In genomic region chr9:80086272-80086966, GRCm38 (mm10) we compare ENCODE assay signal across 8 mouse cellular contexts. TPM values are rescaled to one million over a fixed set of nuclear protein-coding genes. Genes with fewer than 3 reads are reported as not detected.
DNase-seq lines count a peak whose midpoint lies in the region; ATAC-seq and TF ChIP-seq lines count a peak whose summit lies in the region.
"Not testable (repeated sequence)": the region's sequence is repeated elsewhere in the genome, so short reads cannot be mapped to it uniquely, and the experiment has no call there.

No protein-coding gene starts in this region.

- not testable (repeated sequence) for H3K36me3 ChIP-seq in MEL (ENCODE audit: control insufficient read depth in 1 of 2, insufficient read depth in 2 of 2, low read length in 2 of 2); heart, embryonic 16.5 days (ENCODE audit: control insufficient read depth, insufficient read depth); intestine, postnatal 0 days (ENCODE audit: control insufficient read depth, insufficient read depth); liver, embryonic 14.5 days (replicated peaks; ENCODE audit: control insufficient read depth, insufficient read depth, low read depth); lung, embryonic 15.5 days; splenic B cell, adult 2 months (ENCODE audit: control insufficient read depth, insufficient read depth, low read length, poor library complexity, severe bottlenecking)

- H3K79me2 ChIP-seq in MEL (ENCODE audit: control insufficient read depth, insufficient read depth, low read length, poor library complexity), result peaks cover 46% of the 10 kb centered on the region

- TF ChIP-seq EP300 in MEL (IDR thresholded peaks at IDR 0.05; ENCODE audit: low read depth in 1 of 2, low read length in 2 of 2), result peak; percentile 76 to 81
- not testable (repeated sequence) for TF ChIP-seq EP300 in liver, embryonic 14.5 days (IDR thresholded peaks at IDR 0.05; ENCODE audit: low read depth)

- peak overlapping the region; percentile 66 for H3K27ac ChIP-seq in MEL (ENCODE audit: control insufficient read depth, low read depth, low read length)
- not testable (repeated sequence) for H3K27ac ChIP-seq in heart, embryonic 16.5 days (ENCODE audit: low read length); intestine, postnatal 0 days (ENCODE audit: low read depth, low read length); liver, embryonic 14.5 days
- H3K27ac ChIP-seq in lung, embryonic 15.5 days, result peak overlapping the region; percentile 79; the same call in 1 of the 2 replicates

- not testable (repeated sequence) for H3K4me3 ChIP-seq in MEL (ENCODE audit: control insufficient read depth in 1 of 2, insufficient read depth in 1 of 2, low read depth in 2 of 2, low read length in 2 of 2); heart, embryonic 16.5 days (ENCODE audit: low read length); intestine, postnatal 0 days (ENCODE audit: low read depth, low read length); liver, embryonic 14.5 days (ENCODE audit: insufficient read depth in 1 of 2, low read depth in 2 of 2, low read length in 2 of 2); lung, embryonic 15.5 days

- H3K9me3 ChIP-seq in MEL (replicated peaks; ENCODE audit: insufficient read depth, low read length); heart, embryonic 16.5 days (replicated peaks; ENCODE audit: control insufficient read depth, low read length); intestine, postnatal 0 days (ENCODE audit: control insufficient read depth); liver, embryonic 14.5 days (ENCODE audit: control insufficient read depth, low read length); lung, embryonic 15.5 days: not testable (repeated sequence)

- not testable (repeated sequence) for TF ChIP-seq POLR2A in MEL (IDR thresholded peaks at IDR 0.05; ENCODE audit: control insufficient read depth in 1 of 2, insufficient read depth in 1 of 2, low read depth in 1 of 2, low read length in 2 of 2, poor library complexity in 1 of 2)

- WGBS in heart, embryonic 16.5 days, result 63% methylated on average over 5 of the region's 6 CpGs
- WGBS in intestine, postnatal 0 days, result 51% methylated on average over 5 of the region's 6 CpGs
- 8% methylated on average over 5 of the region's 6 CpGs for WGBS in liver, embryonic 14.5 days (ENCODE audit: insufficient replicate concordance)
- WGBS in lung, embryonic 15.5 days, result 80% methylated on average over 6 of the region's 6 CpGs

- TF ChIP-seq CTCF in MEL (IDR thresholded peaks at IDR 0.05 in 2 of 3, conservative IDR thresholded peaks at IDR 0.05 in 1 of 3; ENCODE audit: control insufficient read depth in 1 of 3, insufficient read depth in 1 of 3, low read depth in 2 of 3, low read length in 3 of 3, poor library complexity in 1 of 3, severe bottlenecking in 1 of 3); intestine, postnatal 0 days (IDR thresholded peaks at IDR 0.05; ENCODE audit: low read depth); liver, embryonic 14.5 days (IDR thresholded peaks at IDR 0.05; ENCODE audit: low read depth): not testable (repeated sequence)

- not testable (repeated sequence) for H3K9ac ChIP-seq in MEL (ENCODE audit: control insufficient read depth, low read depth, low read length, poor library complexity, severe bottlenecking); heart, embryonic 16.5 days (ENCODE audit: low read length); intestine, postnatal 0 days (ENCODE audit: low read depth, low read length); liver, embryonic 14.5 days (replicated peaks); lung, embryonic 15.5 days

- not testable (repeated sequence) for H3K4me2 ChIP-seq in heart, embryonic 16.5 days (ENCODE audit: low read depth, low read length); intestine, postnatal 0 days (replicated peaks; ENCODE audit: low read depth); liver, embryonic 14.5 days (ENCODE audit: low read depth); lung, embryonic 15.5 days

- not testable (repeated sequence) for TF ChIP-seq RAD21 in MEL (IDR thresholded peaks at IDR 0.05; ENCODE audit: low read depth, low read length)

- H3K4me1 ChIP-seq in MEL (ENCODE audit: control insufficient read depth in 1 of 2, insufficient read depth in 2 of 2, low read length in 2 of 2), result not testable (repeated sequence)
- peaks cover 44% of the 10 kb centered on the region for H3K4me1 ChIP-seq in heart, embryonic 16.5 days (ENCODE audit: control insufficient read depth, insufficient read depth, low read length)
- peaks cover 13% of the 10 kb centered on the region; the same call in 1 of the 2 replicates for H3K4me1 ChIP-seq in intestine, postnatal 0 days (replicated peaks; ENCODE audit: control insufficient read depth, insufficient read depth, low read length)
- peaks cover 8 to 26% of the 10 kb centered on the region in 2 experiments for H3K4me1 ChIP-seq in liver, embryonic 14.5 days (replicated peaks; ENCODE audit: control insufficient read depth in 2 of 2, insufficient read depth in 2 of 2, low read length in 1 of 2)
- H3K4me1 ChIP-seq in lung, embryonic 15.5 days, result peaks cover 50% of the 10 kb centered on the region

- H3K27me3 ChIP-seq in MEL (ENCODE audit: control insufficient read depth in 1 of 2, insufficient read depth in 2 of 2, low read length in 2 of 2); heart, embryonic 16.5 days (ENCODE audit: control insufficient read depth, insufficient read depth, low read length); intestine, postnatal 0 days (replicated peaks; ENCODE audit: control insufficient read depth, insufficient read depth, low read length); liver, embryonic 14.5 days (ENCODE audit: control insufficient read depth, insufficient read depth, low read length); lung, embryonic 15.5 days; splenic B cell, adult 2 months (ENCODE audit: control insufficient read depth, insufficient read depth, low read length, poor library complexity, severe bottlenecking): not testable (repeated sequence)

- peak; percentile 32; the same call in 1 of the 2 replicates for ATAC-seq in heart, embryonic 16.5 days (replicated peaks; ENCODE audit: extremely low read depth, insufficient read depth, low FRiP score)
- 0 out of 2 replicates have a peak, but pooled peaks have one; percentile 33 for ATAC-seq in intestine, postnatal 0 days
- ATAC-seq in liver, embryonic 14.5 days (ENCODE audit: insufficient read depth), result peak; percentile 65
- ATAC-seq in lung, embryonic 15.5 days (ENCODE audit: borderline replicate concordance, extremely low read depth, low FRiP score, low TSS enrichment), result not testable (repeated sequence)

- DNase-seq in 416B (ENCODE audit: low read depth) (peak; percentile 75), MEL (ENCODE audit: low read depth, low spot score) (peak; percentile 89)
- DNase-seq in c-Kit-positive CD71-positive TER-119-negative erythroid progenitor cells, embryonic 14.5 days (ENCODE audit: low read depth), result peak; percentile 34
- DNase-seq in liver, embryonic 14.5 days (ENCODE audit: low read depth in 3 of 3, low spot score in 3 of 3), result peak in 2 of 3 experiments; percentile 27 to 32
- DNase-seq in splenic B cell, adult 2 months (ENCODE audit: low read depth, low spot score), result peak; percentile 42

TF ChIP-seq in MEL, 35 proteins besides CTCF, POLR2A, EP300 and RAD21:
- TF ChIP-seq SIN3A (IDR thresholded peaks at IDR 0.05; ENCODE audit: low read length), result peak; percentile 45; the same call in 1 of the 2 replicates
- TF ChIP-seq BHLHE40 (IDR thresholded peaks at IDR 0.05; ENCODE audit: borderline replicate concordance, low read depth, low read length), result 0 out of 2 replicates have a peak, but pooled peaks have one; percentile 32
- peak; percentile 62 for TF ChIP-seq ETS1 (IDR thresholded peaks at IDR 0.05; ENCODE audit: low read depth, low read length)
- TF ChIP-seq RCOR1 (IDR thresholded peaks at IDR 0.05; ENCODE audit: low read depth, low read length), result peak; percentile 62
- TF ChIP-seq MYC (IDR thresholded peaks at IDR 0.05; ENCODE audit: low read depth, low read length), result 0 out of 2 replicates have a peak, but pooled peaks have one; percentile 37
- peak; percentile 94 for TF ChIP-seq TBP (IDR thresholded peaks at IDR 0.05; ENCODE audit: low read depth, low read length)
- peak; percentile 75 for TF ChIP-seq GATA1 (IDR thresholded peaks at IDR 0.05; ENCODE audit: low read depth, low read length)
- TF ChIP-seq ZNF384 (IDR thresholded peaks at IDR 0.05; ENCODE audit: low read depth, low read length), result peak; percentile 63
- TF ChIP-seq TAL1 (IDR thresholded peaks at IDR 0.05; ENCODE audit: low read length), result peak; percentile 53
- peak; percentile 56; the same call in 1 of the 2 replicates for TF ChIP-seq ELF1 (IDR thresholded peaks at IDR 0.05; ENCODE audit: low read depth, low read length)

RNA-seq across cellular contexts. Expression of gene Senp6, which starts 19.7 kb away (rescaled TPM):
- total RNA-seq in MEL (2012; rRNA removed), result 70.5 and 71.1 TPM in 2 replicates
- 100 to 1,000 TPM in 1 of 2 experiments, 10 to 100 TPM in 1; 67.0 to 670 TPM for polyA plus RNA-seq in MEL (2012; ENCODE audit: insufficient read depth in 1 of 2, insufficient read length in 2 of 2, low read depth in 1 of 2, low replicate concordance in 2 of 2, missing spikeins in 1 of 2)
- 30.4 and 32.0 TPM in 2 replicates for polyA plus RNA-seq in heart, embryonic 16.5 days (2015; fragmentation: Nextera tagmentation; extraction: Ambion mirVana)
- 31.9 and 37.5 TPM in 2 replicates for polyA plus RNA-seq in intestine, postnatal 0 days (2015; fragmentation: Nextera tagmentation; extraction: Ambion mirVana)
- 7.6 and 15.2 TPM in 2 replicates for polyA plus RNA-seq in liver, embryonic 14.5 days (2012; rRNA removed)
- 14.6 and 17.1 TPM in 2 replicates for polyA plus RNA-seq in liver, embryonic 14.5 days (2014; fragmentation: Nextera tagmentation; extraction: Ambion mirVana)
- 50.0 and 50.6 TPM in 2 replicates for polyA plus RNA-seq in lung, embryonic 15.5 days (2015; fragmentation: Nextera tagmentation; extraction: Ambion mirVana)

Comparison
In these comparisons a context has a peak if more than half of its experiments do, and no peak if none do; other contexts are left out.
1. DNase-seq: peak in every context shown above with its lines; median percentile 89 in MEL; 75 in 416B; 42 in splenic B cell, adult 2 months; 34 in c-Kit-positive CD71-positive TER-119-negative erythroid progenitor cells, embryonic 14.5 days; 30 in liver, embryonic 14.5 days.